Mouse (Mus musculus): Measurements from ENCODE around the gene Ikzf1.

DNA sequence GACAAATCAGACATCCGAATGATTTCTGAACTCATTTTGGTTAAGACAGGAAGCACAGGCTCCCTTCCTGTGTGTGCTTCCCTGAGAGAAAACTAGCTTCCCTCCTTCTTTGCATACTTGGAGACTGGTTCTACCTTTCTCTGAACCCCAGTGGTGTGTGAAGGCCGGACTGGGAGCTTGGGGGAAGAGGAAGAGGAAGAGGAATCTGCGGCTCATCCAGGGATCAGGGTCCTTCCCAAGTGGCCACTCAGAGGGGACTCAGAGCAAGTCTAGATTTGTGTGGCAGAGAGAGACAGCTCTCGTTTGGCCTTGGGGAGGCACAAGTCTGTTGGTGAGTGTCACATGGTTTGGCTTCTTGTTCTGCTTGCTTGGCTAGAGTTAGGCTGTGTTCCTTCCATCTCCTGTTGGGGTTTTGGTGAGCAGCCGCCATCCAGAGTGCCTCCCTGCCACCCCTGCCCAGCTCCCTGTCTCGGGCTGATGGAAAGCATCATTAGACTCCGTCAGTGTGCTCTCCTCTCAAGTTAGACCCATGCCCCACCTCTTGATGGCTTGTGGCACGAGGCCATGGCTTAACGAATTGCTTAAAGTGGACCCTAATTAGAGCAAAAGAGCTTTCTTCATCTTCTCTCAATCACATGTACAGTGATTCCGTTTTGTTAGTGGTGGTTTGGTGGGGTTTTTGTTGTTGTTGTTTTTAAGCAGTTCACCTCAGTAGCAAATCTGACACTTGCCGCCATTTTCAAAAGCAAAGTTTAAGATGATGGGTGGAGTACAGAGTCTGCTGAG, 5.4 kb downstream of the Ikzf1 start:
- TF ChIP-seq CTCF (IDR thresholded peaks at IDR 0.05; ENCODE audit: low read depth) (no peak), EP300 (IDR thresholded peaks at IDR 0.05; ENCODE audit: low read depth) (no peak)
